Mouse (Mus musculus) telencephalon, adult 2 months (tissue): ENCODE measurements around the gene A830018L16Rik.
A peak's percentile ranks its signal among the peaks of the same experiment; 100 is the strongest.
"Not testable (repeated sequence)": the region's sequence is repeated elsewhere in the genome, so short reads cannot be mapped to it uniquely, and the experiment has no call there.

Source experiments
- DNase-seq: peaks from one replicate; pipeline ENCODE4 v3.0.0-alpha.2; 2011; ENCODE audit warnings: low read depth, low spot score

The A830018L16Rik gene

DNA sequence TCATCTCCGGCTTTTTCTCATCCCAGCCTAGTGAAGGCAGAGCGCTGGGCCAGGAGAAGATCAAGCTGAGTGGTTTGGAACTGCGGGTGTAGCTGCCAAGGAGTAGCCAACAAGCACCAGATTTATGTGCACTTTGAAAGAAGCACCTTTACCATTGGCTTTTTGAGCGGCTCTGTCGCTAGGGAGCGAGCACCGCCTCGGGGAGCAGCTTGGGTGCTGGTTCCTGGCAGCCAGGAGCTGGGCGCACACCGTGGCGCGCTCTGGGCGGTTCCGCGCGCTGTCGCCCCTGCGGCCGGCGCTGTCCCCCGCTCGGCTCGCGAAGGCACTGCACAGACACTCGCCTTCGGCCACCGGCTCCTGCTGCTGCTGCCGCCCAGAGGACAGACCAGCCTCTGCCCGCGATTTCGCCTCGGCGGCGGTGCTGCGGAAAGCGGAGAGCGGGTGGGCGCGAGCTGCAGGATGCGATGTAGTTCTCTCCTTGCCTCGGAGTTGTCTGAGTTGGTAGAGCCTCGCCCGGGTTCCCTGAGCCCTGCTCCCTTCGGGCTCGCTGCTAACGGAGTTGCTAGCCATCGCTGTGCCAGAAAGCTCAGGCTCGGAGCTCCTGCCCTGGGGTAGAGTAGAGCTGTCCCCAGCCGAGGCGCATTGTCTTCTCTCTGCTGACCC is at the start of gene A830018L16Rik:
Gene A830018L16Rik (plus strand): TSS at position 212 of the 663 bp plus-strand sequence.
- DNase-seq = peak; percentile 93

DNA sequence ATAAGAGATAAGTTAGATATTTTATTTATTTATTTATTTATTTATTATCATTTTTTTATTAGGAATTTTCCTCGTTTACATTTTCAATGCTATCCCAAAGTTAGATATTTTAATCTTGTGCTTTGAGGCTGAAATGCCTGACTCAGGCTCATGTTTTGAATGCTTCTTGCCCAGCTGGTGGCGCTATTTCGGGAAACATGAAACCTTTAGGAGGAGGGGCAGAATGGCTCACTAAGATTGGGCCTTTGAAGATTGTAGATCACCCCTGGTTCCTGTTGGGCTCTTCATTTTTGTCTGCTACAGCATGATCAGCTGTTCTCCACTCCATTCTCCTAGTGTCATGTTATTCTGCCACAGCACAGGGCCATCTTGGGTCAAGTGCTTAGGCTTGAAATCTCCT is 28.1 kb upstream of the A830018L16Rik start:
- DNase-seq = no peak

DNA sequence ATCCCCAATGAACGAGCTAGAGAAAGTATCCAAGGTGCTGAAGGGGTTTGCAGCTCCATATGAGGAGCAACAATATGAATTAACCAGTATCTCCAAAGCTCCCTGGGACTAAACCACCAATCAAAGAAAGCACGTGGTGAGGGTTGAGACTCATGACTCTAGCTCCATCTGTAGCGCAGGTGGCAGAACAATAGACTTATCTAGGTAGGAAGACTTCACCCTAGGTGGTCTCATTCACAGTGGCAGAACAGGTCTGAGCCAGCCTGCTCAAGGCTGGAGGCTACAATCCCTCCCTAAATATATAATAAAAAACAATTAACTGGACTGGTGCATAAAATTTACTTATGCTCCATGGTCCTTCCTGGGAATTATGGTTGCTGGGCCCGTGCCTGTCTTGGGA is 18.5 kb upstream of the A830018L16Rik start:
- no peak for DNase-seq

DNA sequence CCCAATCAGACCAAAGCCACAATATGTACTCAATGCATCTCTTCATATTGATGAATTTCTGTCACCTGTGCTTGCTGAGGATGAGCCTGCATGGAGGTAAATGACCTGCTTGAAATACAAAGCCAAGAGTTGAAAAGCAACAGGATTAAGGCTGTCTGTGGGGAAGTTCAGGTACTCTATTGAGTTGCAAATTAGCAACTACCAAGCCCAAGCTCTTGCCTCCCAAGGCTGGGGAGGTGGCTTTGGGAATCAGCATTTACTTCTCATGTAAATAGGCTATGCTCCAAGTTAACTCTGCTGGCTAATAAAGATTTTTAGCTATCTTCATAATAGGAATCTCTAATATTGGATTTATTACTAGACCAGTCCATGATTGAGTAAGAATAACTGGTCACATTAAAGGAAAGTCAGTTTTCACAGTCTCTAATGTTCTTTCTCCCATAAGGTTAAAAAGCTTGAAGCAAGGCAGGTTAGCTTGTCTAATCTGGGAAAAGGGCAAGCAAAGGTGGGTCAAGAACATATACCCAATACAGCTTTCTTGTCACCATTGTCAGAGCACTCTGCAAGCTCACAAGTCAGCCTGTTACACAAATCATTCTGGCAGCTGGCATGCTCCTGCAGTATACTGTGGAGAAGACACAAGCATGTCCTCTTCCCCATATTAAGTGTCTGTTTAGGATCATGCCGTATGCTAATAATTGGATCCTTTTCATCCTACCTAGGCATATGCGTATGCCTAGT is 17.7 kb upstream of the A830018L16Rik start:
- DNase-seq = no peak

DNA sequence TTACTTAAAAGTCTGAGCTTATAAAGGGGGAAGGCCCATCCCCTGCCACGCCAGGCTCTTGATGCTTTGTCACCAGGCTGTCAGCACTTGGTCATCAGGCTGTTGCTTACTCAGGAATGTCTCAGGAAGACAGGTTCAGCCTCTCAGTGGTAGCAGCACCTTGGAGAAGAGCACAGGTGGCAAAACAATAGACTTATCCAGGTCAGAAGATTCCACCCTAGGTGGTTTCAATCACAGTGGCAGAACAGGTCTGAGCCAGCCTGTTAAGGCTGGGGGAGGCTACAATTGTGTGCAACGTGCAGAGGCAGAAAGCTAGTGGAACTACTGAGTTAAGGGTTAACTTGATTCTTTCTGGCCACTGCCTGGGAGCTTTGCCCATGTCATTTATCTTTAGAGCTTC is 12.7 kb upstream of the A830018L16Rik start:
- no peak for DNase-seq

DNA sequence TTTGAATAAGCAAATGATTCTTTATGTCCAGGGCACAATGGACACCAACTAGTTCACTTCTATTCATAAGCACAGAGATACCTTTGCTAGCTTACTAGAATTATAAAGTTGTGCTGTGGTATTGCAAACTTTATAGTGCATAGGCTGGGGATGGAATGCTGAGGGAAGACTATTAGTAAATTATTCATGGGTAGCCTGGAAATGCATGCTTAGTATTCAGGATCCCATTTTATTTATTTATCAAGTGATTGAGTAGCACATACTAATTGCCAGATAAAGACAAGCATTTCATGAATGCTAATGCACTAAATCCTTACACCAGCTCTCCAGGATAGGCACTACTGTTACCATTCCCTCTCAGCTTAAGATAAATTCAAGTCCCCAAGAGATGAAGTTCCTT is 8.4 kb upstream of the A830018L16Rik start:
- no peak for DNase-seq

DNA sequence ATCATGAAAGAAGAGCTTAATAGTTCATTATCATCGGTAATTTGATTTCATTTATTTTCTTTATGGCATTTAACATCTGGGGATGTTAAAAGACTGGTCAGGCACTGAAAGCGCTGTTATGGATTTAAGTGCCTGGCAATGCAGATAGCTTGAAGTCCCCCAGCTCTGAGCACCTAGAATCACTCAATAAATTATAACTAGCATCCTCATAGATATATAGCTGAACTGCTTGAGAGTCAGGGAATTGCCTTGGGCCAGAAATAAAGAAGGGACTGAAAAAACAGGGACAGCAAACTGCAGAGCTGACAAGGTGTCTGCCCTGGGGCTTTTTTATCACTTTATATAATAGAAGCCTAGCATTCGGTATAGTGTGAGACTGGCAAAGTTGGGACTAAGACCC is 7.9 kb upstream of the A830018L16Rik start:
- DNase-seq = no peak

DNA sequence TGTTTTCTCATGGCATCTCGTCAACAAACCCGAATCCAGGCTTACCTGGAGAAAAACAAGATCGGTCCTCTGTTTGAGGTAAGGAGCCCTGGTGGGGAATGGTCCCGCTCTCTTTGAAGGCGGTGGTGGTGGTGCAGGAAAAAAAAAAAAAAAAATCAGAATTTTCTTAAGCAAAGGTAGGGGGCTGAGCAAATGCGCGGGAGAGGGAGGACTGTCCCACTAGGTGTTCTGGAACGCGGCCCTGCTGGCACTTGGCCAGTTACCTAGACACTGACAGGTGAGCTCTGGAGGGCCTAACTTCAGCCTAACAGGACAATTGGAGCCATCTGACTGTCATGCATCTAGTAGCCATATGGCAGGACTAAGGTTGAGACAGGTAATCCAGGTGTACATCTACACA is 655 bp downstream of the A830018L16Rik start:
- DNase-seq = no peak

DNA sequence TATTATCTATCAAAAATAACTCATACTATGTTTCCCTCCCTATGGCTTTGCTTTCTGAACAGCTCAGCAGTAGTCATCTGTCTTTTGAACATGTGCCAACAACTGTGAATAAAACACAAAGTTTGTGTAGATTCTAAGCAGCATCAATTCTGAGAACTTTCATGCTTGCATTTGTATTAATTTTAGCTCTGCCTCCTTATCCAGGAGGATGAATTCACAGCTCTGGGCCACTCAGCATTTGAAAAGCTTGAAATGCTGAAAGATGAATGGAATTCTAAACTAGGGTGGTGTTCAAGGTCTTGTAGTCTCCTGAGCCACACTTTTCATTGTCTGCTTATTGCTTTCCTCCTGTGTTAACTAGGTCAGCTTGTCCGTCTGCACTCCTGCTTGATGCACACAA is 13.4 kb downstream of the A830018L16Rik start:
- DNase-seq = peak; percentile 32

DNA sequence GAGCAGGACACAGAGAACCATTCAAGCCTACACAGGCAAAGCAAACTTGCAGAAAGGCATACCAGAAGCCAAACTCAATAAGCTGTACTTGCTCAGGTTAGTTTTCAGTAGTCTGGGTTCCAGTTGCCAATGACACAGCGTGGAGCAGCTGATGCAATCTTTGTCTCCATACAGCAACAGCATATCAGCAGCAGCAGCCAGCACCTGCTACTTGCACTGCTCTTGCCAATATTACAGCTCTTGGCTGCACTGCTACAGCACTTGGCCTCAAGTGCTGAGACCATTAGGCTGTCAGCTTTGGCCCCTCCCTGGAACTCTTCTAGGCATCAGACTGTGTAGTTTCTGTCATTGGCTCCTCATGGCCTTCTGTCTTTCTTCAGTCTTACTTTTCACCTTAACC is 44.4 kb downstream of the A830018L16Rik start:
- peak; percentile 29 for DNase-seq

DNA sequence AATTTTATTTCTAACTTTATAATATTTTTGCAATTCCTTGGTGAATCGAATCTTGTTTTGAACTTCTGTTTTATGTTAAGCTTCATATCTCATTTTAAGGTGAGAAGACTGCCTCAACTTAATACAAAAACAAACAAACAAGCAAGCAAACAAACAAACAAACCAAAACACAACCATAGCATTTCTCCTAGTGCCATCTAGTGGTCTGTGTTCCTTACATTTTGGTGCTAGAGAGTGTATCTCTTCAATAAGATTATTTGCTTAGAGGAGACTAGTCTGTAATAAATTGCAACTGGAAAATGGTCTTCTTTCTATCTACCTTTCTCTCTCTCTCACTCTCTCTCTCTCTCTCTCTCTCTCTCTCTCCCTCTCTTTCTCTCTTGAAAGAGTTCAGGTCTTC is 52.4 kb downstream of the A830018L16Rik start:
- no peak for DNase-seq

DNA sequence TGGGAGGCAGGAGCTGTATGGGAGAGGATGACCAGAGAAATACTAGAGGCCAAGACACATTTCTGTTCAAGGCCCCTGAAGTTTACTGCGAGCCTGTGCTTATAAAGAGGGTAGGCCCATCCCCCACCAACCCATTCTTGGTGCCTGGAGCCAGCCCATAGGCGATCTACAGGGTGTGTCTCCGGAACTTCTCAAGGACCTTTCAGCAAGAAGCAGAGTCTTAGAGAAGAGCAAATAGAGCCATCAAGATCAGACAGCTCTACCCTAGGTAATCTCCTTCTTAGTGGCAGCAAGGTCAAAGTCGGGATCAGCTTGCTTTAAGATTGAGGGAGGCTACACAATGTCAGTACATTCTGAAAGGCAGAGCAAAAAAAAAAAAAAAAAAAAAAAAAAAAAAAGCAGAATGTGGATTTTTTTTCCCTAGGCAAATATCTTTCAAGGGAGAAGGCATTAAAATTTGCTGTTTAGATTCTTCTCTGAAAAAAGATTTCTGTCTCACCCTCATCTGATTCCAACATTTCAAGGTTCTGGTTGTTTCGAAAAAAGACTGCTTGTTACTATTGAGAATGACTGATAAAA is 53.2 kb downstream of the A830018L16Rik start:
- no peak for DNase-seq

DNA sequence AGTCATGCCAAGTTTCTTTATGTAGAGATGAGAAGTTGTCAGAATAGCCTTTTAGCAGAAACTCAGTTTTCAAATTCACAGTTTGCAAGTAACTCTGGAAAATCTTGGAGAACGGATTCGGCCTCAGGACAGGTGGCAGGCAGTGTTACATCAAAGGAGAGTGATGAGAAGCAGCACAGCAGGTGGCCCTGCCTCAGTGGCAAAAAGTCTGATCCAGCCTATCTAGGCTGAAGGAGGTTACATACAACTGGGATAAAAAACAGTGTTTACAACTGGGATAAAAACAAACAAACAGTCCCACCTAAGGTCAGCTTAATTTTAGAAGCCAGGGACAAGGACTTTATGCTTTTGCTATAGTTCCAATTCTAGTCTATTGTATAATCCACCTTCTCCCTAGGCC is 79.0 kb downstream of the A830018L16Rik start:
- DNase-seq = no peak

DNA sequence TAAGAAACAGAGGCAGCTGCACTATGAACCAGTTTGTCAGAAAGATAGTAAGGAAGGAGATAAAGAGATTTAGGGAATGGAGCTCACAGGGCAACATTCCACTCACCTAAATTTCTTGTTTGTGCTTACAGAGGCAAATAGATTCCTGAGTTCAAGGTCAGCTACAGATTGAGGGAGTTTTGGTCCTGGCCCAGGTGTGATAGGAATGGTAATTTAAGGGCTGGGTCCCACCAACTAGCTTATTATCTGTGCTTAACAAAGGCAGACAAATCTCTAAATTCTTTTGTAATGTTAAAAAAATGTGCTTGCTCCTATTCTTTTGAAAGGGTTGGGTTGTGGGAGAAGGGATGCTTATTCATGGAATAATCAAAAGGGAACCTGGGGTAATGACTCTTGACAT is 87.7 kb downstream of the A830018L16Rik start:
- no peak for DNase-seq

DNA sequence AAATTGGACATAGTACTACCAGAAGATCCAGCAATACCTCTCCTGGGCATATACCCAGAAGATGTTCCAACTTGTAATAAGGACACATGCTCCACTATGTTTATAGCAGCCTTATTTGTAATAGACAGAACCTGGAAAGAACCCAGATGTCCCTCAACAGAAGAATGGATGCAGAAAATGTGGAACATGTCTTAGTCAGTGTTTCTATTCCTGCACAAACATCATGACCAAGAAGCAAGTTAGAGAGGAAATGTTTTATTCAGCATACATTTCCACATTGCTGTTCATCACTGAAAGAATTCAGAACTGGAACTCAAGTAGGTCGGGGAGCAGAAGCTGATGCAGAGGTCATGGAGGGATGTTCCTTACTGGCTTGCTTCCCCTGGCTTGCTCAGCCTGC is 135.9 kb downstream of the A830018L16Rik start:
- not testable (repeated sequence) for DNase-seq

DNA sequence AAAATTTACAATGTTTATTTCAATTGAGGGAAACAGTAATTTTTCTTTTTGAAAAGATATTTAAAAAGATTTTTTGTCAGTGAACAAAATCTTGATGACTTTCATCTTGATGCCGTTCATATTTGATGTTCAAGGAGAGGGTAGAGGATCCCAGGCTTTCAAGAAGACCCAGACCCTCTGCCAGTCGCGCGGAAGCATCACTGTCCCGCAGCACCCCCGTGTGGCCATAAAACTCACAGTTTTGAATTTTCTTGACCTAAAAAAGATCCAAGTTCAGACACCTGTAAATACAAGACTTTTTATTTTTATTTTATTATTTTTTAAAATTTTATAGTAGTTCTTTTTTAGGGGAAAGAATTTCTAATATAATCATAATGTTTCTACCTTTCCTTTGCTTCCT is 151.4 kb downstream of the A830018L16Rik start:
- no peak for DNase-seq

DNA sequence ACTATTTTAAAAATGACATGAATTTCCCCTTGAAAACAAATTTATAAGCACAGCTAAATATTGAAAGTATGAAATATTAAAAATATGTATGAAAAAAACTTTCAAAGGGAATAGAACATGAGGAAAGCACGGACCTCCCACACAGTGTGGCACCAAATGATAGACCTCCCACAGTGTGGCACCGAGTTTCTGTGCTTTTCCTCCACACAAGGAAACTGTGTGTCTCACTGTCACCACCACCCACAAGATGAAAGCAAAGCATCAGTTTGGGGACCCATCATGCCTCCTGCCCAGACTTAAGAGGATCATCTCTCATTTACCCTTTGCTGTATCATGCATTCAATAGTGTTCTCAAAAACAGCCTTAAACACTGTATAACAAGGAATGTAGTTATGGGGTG is 152.8 kb downstream of the A830018L16Rik start:
- DNase-seq = no peak

DNA sequence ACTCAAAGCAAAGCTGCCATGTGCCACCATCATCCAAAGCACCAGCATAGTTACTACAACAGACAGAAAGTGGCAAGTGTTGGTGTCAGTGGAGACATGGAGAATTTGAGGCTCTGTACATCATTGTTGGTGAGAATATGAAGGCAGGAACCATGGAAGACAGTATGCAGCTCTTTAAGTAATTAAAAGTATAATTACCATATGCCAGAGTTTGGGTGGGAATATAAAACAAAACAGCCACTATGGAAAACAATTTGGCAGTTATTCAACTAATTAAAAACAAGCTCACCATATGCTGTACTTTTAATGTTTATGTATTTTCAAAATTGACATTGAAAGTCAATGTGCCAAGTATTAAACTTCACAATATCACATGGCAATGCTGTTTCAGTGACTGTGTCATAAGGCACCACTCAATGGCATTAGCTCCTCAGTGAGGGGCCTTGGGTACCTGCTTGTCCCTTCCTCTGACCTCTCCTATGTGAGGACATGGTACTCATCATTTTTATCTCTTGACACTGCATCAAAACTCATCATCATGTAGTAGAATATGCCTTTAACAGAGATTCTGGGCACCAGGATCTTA is 153.5 kb downstream of the A830018L16Rik start:
- DNase-seq = no peak

DNA sequence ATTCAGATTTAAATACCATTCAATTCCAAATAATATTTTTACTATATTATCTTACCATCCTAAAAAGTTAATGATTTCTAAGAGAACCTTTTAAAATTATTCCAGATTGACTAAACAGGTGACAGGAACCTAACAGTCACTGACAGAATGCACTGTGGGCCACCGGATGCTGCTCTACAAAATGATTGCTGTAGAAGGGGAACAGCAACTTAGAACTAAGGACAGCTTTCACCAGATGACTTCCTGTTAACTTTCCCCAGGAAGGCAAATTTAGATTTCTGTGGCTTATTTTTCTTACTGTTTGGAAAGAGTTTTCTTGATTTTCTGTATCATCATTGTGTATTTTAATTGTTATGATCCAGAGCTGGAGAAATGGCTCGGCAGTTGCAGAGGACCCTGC is 156.4 kb downstream of the A830018L16Rik start:
- no peak for DNase-seq

DNA sequence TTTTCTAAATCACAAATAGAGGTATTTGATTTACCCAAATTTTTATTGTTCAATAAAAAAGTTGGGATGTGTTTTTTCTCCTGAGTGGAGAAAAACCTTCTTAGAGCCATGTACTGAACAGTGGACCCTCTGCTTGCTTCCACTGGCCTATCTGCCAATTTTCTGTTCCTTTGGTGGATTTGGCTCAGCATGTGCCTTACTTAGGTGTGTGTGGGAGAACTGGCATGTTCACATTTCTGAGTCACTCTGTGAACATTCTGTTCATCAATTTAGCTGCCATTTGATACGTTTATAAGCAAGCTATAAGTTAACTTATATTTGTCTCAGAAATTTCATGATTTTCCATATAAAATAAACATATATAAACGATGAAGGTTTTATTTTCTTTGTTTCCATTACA is 159.6 kb downstream of the A830018L16Rik start:
- DNase-seq = peak; percentile 78

DNA sequence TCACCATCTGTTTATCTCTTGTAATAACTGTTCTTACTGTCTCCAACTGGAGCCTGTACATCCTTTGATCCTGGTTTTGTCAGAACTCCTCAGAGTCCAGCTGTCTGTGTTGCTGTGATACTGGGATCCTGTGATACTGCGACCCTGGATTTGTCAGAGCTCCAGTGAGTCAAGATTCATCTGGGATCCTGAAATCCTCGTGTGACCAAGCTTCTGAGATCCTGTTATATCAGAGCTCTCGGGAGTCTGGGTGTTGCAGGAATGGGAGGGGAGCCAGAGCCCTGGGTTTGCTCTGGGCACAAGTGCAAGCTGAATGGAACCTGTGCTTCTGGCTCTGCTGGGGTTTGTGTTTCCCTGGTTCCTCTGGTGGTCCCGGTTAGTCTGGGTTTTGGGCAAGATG is 166.1 kb downstream of the A830018L16Rik start:
- no peak for DNase-seq

DNA sequence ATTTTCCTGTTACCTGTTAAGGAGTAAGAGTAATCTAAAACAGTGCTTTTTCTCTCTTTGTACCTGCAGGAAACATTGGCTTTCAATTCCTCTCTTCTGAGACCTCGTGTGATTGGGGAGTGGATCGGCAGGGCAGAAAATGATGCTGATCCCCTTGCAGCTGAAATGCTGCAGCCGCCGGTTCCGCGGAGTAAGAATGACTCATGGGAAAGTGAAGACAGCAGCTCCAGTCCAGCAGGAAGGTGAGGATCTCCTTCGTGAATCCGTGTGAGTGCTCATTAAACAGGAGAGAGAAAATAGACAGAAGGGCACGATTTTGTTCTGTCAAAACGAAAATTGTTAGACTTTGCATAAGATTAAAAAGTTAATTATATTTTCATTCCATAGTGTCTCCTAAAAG is 174.4 kb downstream of the A830018L16Rik start:
- no peak for DNase-seq

DNA sequence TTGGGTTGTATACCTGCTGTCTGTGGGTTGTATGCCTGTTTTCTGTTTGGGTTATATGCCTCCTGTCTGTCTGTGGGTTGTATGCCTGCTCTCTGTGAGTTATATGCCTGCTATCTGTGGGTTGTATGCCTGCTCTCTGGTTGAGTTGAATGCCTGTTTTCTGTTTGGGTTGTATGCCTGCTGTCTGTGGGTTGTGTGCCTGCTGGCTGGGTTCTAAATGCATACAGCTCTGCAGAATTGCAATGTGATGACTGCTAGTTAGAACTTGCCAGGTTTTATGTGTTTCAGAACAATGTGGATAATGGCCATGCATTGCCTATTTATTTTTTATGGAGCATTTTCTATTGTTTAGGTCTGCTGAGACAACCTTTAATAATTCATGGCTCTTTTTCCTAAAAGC is 236.2 kb downstream of the A830018L16Rik start:
- DNase-seq = peak; percentile 43
